Mouse (Mus musculus): ENCODE results near the gene Lcat. TPM values are rescaled to one million over a fixed set of nuclear protein-coding genes. Genes with fewer than 3 reads are reported as not detected.

Lcat gene
- polyA plus RNA-seq, 1 experiment from 2014 or later = 9.9 TPM

DNA sequence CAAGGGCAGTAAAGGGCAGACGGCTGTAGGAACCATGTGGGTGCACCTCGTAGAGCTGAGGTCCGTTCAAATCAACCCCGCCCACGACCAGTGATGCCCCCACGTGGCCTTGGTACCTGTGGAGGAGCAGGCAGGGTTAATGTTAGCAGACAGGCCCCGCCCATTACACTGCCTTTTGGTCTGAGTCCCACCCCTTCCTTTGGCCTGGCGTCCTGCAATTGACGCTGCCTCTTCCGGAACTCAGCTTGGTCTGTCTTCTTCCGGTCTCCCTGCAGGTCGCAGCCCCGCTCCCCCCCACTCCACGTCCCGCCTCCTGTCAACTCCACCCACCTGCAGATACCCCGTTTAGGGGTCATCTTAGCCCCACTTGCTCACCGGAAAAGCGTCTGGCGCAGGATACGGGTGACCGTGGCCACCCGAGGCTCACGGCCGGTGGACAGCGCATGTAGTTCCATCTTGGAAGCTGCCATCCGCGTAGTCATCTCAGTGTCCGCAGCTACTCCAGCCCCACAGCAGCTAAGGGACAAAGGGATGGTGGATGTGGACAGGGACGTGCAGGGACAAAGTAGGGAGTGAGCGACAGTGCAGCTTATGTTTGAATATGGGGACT is 6.2 kb downstream of the Lcat start:
- H3K9ac ChIP-seq (ENCODE audit: low read depth, low read length) = peak overlapping the region; percentile 84
- H3K4me3 ChIP-seq (ENCODE audit: low read length) = peak overlapping the region; percentile 62
- peaks cover 15% of the 10 kb centered on the region for H3K4me1 ChIP-seq (ENCODE audit: control insufficient read depth, insufficient read depth, low read depth, low read length)
- peak overlapping the region; percentile 95 for H3K4me2 ChIP-seq (ENCODE audit: low read length)
- peak overlapping the region; percentile 94 for H3K27ac ChIP-seq (ENCODE audit: low read depth, low read length)
- no peaks in the 10 kb centered on the region for H3K27me3 ChIP-seq (replicated peaks; ENCODE audit: control insufficient read depth, insufficient read depth, low read length)
- H3K36me3 ChIP-seq (ENCODE audit: control insufficient read depth, insufficient read depth, low read length) = no peaks in the 10 kb centered on the region
- H3K9me3 ChIP-seq (ENCODE audit: control insufficient read depth, low read length) = no peaks in the 10 kb centered on the region
- peak; percentile 93 for ATAC-seq
- under 1% methylated on average over 28 of the region's 30 CpGs for WGBS

DNA sequence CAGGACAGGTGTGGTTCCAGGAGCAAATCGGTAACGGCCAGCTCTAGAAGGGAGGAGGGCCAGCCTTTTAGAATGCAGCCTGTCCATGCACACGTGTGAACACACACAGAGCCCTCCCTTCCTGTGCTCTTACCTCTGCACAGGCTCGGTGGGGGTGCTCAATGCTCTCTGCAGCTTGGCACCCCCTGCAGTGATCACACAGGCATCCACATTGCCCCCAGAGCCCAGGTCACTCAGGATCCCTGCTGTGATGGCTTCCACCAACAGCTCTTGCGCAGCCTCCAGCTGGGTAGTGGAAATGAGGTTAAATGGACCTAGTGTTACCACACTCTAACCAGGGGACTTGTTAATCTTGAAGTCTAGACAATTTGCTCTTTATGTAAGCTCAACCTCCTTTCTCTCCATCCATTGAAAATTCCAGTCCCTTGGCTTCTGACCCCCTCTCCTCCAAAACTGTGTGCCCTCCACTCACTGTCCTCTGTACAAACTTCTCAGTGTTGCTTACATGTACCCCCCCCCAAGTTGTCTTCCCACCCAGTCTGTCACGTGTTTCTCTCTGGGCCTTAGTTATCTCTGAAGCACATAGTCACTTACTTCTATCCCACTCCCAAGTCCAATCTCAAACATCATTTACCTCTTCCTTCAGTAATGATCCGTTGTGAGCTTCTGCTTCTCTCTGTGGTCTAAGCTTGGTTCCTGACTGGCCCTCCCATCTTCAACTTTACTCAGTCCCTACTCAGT is 7.1 kb downstream of the Lcat start:
- H3K4me2 ChIP-seq (ENCODE audit: low read length) = peak overlapping the region; percentile 95
- no peak overlapping the region; the same call in 1 of the 2 replicates for H3K27ac ChIP-seq (ENCODE audit: low read depth, low read length)
- H3K27me3 ChIP-seq (replicated peaks; ENCODE audit: control insufficient read depth, insufficient read depth, low read length) = no peaks in the 10 kb centered on the region
- H3K4me3 ChIP-seq (ENCODE audit: low read length) = peak overlapping the region; percentile 62
- H3K9me3 ChIP-seq (ENCODE audit: control insufficient read depth, low read length) = no peaks in the 10 kb centered on the region
- peak overlapping the region; percentile 84 for H3K9ac ChIP-seq (ENCODE audit: low read depth, low read length)
- H3K36me3 ChIP-seq (ENCODE audit: control insufficient read depth, insufficient read depth, low read length) = no peaks in the 10 kb centered on the region
- 26% methylated on average over 7 of the region's 7 CpGs for WGBS
- ATAC-seq = no peak
- H3K4me1 ChIP-seq (ENCODE audit: control insufficient read depth, insufficient read depth, low read depth, low read length) = peaks cover 15% of the 10 kb centered on the region

DNA sequence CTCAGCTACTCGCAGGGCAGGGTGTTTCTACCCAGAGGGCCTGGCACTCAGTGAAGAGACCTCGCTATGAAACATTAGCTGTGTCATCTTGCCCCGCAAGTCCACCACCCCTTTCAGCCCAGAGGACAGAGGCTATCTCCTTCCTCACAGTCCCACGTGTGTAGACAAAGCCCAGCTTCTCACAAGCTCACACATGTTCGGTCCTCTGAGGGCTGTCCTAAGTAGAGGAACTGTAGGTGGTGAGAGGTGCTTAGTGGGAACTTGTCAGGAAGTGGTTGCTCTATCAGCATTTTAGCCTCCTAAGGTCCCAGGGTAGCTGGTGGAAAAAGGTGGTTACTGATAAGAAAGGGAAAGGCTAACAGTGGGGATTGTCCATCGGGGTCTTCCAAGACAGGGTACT is 8.1 kb downstream of the Lcat start:
- H3K4me1 ChIP-seq (ENCODE audit: control insufficient read depth, insufficient read depth, low read depth, low read length) = peaks cover 18% of the 10 kb centered on the region
- H3K36me3 ChIP-seq (ENCODE audit: control insufficient read depth, insufficient read depth, low read length) = no peaks in the 10 kb centered on the region
- H3K4me2 ChIP-seq (ENCODE audit: low read length) = no peak overlapping the region
- no peak overlapping the region for H3K9ac ChIP-seq (ENCODE audit: low read depth, low read length)
- H3K9me3 ChIP-seq (ENCODE audit: control insufficient read depth, low read length) = no peaks in the 10 kb centered on the region
- ATAC-seq = no peak
- no peak overlapping the region for H3K4me3 ChIP-seq (ENCODE audit: low read length)
- H3K27ac ChIP-seq (ENCODE audit: low read depth, low read length) = no peak overlapping the region
- 85% methylated on average over 6 of the region's 6 CpGs for WGBS
- H3K27me3 ChIP-seq (replicated peaks; ENCODE audit: control insufficient read depth, insufficient read depth, low read length) = no peaks in the 10 kb centered on the region

DNA sequence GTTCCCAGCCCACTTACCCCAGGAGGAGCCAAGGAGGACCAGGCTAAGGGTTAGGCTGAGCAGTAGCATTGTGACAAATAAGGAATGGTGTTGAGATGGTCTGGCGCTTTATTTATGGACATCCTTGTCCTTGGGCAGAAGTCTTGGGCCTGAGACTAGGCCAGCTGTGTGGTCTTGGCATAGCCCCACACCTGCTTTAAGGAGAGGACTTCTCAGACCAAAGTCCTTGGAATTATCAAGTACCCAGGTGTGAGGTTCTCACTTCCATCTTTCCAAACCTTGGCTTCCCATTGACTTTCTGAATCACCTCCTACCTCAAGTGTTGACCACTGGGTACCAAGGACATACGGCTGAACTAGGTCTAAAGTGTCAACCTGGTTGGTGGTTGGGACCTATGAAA is 9.4 kb downstream of the Lcat start, which contains the start of gene Ctrl:
Gene Ctrl (minus strand): TSS at position 101 of the 400 bp plus-strand sequence.
- H3K4me3 ChIP-seq (ENCODE audit: low read length) = no peak within 1 kb of the TSS
- no peak within 1 kb of the TSS for H3K9ac ChIP-seq (ENCODE audit: low read depth, low read length)
- H3K27me3 ChIP-seq (replicated peaks; ENCODE audit: control insufficient read depth, insufficient read depth, low read length) = no peaks in the 10 kb centered on the region
- no peak within 1 kb of the TSS for H3K4me2 ChIP-seq (ENCODE audit: low read length)
- WGBS = 92% methylated on average over 2 of the region's 2 CpGs
- no peak for ATAC-seq
- peaks cover 18% of the 10 kb centered on the region for H3K4me1 ChIP-seq (ENCODE audit: control insufficient read depth, insufficient read depth, low read depth, low read length)
- H3K36me3 ChIP-seq (ENCODE audit: control insufficient read depth, insufficient read depth, low read length) = no peaks in the 10 kb centered on the region
- H3K9me3 ChIP-seq (ENCODE audit: control insufficient read depth, low read length) = no peaks in the 10 kb centered on the region
- H3K27ac ChIP-seq (ENCODE audit: low read depth, low read length) = no peak within 1 kb of the TSS

DNA sequence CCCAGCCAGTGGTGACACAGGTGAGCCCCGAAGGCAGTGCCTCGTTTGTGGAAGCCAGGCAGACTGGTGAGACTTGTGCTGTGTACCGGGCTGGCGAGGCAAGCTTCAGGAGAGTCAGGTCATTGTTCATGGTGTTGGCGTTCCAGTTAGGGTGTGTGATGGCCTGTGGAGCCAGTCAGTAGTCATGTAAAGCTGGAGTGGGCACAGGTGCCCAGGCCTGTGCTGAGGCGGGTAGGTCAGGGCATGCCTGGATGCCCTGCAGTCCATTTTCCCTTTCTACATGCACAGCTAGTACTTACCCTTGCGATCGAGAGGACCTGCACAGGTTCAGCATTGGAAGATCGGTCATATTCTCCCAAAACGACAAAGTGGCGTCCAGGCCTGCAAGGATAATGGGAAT is 10.7 kb downstream of the Lcat start:
- Histone ChIP-seq H3K36me3 (ENCODE audit: control insufficient read depth, insufficient read depth, low read length) (no peaks in the 10 kb centered on the region), H3K9ac (ENCODE audit: low read depth, low read length) (no peak overlapping the region), H3K4me2 (ENCODE audit: low read length) (no peak overlapping the region), H3K9me3 (ENCODE audit: control insufficient read depth, low read length) (no peaks in the 10 kb centered on the region), H3K4me3 (ENCODE audit: low read length) (no peak overlapping the region), H3K27me3 (replicated peaks; ENCODE audit: control insufficient read depth, insufficient read depth, low read length) (no peaks in the 10 kb centered on the region), H3K4me1 (ENCODE audit: control insufficient read depth, insufficient read depth, low read depth, low read length) (peaks cover 13% of the 10 kb centered on the region), H3K27ac (ENCODE audit: low read depth, low read length) (no peak overlapping the region)
- no peak for ATAC-seq
- WGBS = 90% methylated on average over 11 of the region's 11 CpGs

DNA sequence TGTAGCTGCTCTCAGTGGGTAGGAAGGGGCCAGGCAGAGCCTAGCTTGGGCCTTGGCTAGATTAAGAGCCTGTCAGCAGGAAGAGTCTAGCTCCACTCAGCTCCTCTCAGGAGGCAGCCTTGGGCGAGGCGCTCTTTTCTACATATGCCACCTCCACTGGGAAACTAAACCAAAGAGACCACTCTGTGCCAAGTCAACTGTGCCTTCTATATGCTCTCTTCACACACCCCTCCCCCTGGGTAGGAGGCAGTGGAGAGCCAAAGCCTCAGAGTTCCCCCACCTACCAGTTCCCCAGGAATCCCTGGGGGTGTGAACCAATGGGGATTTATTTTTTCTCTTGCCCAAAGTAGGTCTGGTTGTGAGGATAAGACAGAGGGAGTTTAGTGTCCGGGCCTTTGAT is 11.9 kb downstream of the Lcat start:
- no peaks in the 10 kb centered on the region for H3K27me3 ChIP-seq (replicated peaks; ENCODE audit: control insufficient read depth, insufficient read depth, low read length)
- WGBS = 98% methylated on average over 3 of the region's 3 CpGs
- no peak overlapping the region for H3K9ac ChIP-seq (ENCODE audit: low read depth, low read length)
- H3K27ac ChIP-seq (ENCODE audit: low read depth, low read length) = no peak overlapping the region
- peaks cover 10% of the 10 kb centered on the region for H3K4me1 ChIP-seq (ENCODE audit: control insufficient read depth, insufficient read depth, low read depth, low read length)
- H3K4me2 ChIP-seq (ENCODE audit: low read length) = no peak overlapping the region
- no peaks in the 10 kb centered on the region for H3K36me3 ChIP-seq (ENCODE audit: control insufficient read depth, insufficient read depth, low read length)
- no peak overlapping the region for H3K4me3 ChIP-seq (ENCODE audit: low read length)
- H3K9me3 ChIP-seq (ENCODE audit: control insufficient read depth, low read length) = no peaks in the 10 kb centered on the region
- ATAC-seq = no peak

DNA sequence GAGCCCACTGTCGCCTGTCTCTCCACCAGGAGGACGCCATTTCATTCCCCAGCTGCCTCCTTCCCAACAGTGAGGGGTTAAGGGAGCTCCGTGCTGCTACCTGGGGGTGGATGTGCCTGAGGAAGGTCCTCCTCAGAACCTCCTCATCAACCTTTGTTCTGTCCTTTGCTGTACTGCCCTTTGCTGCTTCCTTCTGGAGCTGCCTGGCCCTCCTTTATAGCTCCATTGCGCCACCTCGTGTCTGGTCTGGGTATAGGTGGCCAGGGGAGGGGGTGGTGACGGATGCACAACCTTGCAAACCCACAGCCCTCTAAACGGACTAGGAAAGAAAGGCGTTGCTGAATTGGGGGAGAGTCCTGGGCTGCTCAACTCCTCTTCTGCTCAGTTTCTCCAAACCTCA is 12.6 kb downstream of the Lcat start:
- Histone ChIP-seq H3K27me3 (replicated peaks; ENCODE audit: control insufficient read depth, insufficient read depth, low read length) (no peaks in the 10 kb centered on the region), H3K36me3 (ENCODE audit: control insufficient read depth, insufficient read depth, low read length) (no peaks in the 10 kb centered on the region), H3K4me1 (ENCODE audit: control insufficient read depth, insufficient read depth, low read depth, low read length) (peaks cover 3% of the 10 kb centered on the region), H3K4me3 (ENCODE audit: low read length) (no peak overlapping the region), H3K27ac (ENCODE audit: low read depth, low read length) (peak overlapping the region; percentile 64; the same call in 1 of the 2 replicates), H3K9me3 (ENCODE audit: control insufficient read depth, low read length) (no peaks in the 10 kb centered on the region), H3K4me2 (ENCODE audit: low read length) (no peak overlapping the region), H3K9ac (ENCODE audit: low read depth, low read length) (peak overlapping the region; percentile 56)
- 13% methylated on average over 8 of the region's 8 CpGs for whole genome bisulfite sequencing
- peak; percentile 62 for ATAC-seq

DNA sequence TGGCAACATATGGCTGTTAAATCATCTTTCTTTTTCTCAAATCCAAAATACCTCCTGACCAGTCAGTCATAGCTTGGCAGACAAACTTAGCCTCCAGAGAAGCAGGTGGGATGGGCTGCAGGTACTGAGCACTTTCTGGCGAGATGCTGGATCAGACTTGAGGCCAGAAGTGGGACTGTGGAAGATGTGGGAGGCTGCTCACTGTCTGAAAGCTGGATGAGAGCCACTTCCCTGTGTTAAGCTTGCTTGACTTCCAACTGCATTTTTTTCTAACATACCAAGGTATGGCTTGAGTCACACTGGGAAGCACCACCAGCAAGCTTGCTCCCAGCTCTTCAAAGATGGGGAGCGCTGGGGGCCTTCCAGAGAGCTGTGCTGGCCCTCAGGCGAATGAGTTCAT is 18.1 kb downstream of the Lcat start:
- no peak for ATAC-seq
- Histone ChIP-seq H3K4me1 (ENCODE audit: control insufficient read depth, insufficient read depth, low read depth, low read length) (no peaks in the 10 kb centered on the region), H3K27me3 (replicated peaks; ENCODE audit: control insufficient read depth, insufficient read depth, low read length) (no peaks in the 10 kb centered on the region), H3K4me2 (ENCODE audit: low read length) (no peak overlapping the region), H3K9me3 (ENCODE audit: control insufficient read depth, low read length) (no peaks in the 10 kb centered on the region), H3K9ac (ENCODE audit: low read depth, low read length) (no peak overlapping the region), H3K36me3 (ENCODE audit: control insufficient read depth, insufficient read depth, low read length) (no peaks in the 10 kb centered on the region), H3K4me3 (ENCODE audit: low read length) (no peak overlapping the region), H3K27ac (ENCODE audit: low read depth, low read length) (no peak overlapping the region)
- WGBS = 66% methylated on average over 3 of the region's 3 CpGs

DNA sequence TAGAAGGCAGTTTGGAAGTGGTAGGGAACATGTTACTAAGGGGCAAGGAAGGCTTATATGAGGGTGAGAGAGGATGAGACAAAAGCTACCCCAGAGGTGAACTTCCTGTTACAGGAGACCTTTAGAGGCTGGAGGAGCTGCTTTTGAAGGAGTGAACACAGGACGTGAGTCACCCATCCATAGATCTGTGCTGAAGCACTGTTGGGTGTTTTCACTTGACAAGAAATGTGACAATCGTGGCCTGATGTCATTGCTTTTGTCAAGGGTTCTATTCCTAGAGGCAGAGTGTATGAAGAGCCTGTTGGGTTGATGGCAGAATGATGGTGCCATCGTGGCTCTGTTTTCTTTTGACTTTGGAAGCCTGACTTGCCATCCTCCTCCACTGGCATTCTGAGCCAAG is 23.8 kb downstream of the Lcat start:
- no peaks in the 10 kb centered on the region for H3K9me3 ChIP-seq (ENCODE audit: control insufficient read depth, low read length)
- H3K27ac ChIP-seq (ENCODE audit: low read depth, low read length) = no peak overlapping the region
- H3K36me3 ChIP-seq (ENCODE audit: control insufficient read depth, insufficient read depth, low read length) = no peaks in the 10 kb centered on the region
- no peaks in the 10 kb centered on the region for H3K27me3 ChIP-seq (replicated peaks; ENCODE audit: control insufficient read depth, insufficient read depth, low read length)
- no peak overlapping the region for H3K4me2 ChIP-seq (ENCODE audit: low read length)
- H3K4me3 ChIP-seq (ENCODE audit: low read length) = no peak overlapping the region
- WGBS = 91% methylated on average over 3 of the region's 3 CpGs
- H3K4me1 ChIP-seq (ENCODE audit: control insufficient read depth, insufficient read depth, low read depth, low read length) = no peaks in the 10 kb centered on the region
- no peak overlapping the region for H3K9ac ChIP-seq (ENCODE audit: low read depth, low read length)
- no peak for ATAC-seq
